Comparison of ENCODE assay signal across 24 mouse cellular contexts in genomic region chr12:90733721-90734120, GRCm38 (mm10). TPM values are rescaled to one million over a fixed set of nuclear protein-coding genes. Genes with fewer than 3 reads are reported as not detected.
"Had no signal": no experiment of that assay in that cellular context is flagged by ENCODE, and none has a peak within 500 bp of the region (broad histone marks: within the 10 kb centered on the region; RNA-seq: fewer than 3 reads in every experiment).

No protein-coding gene starts in this region.

- H3K27ac ChIP-seq: kidney, postnatal 0 days; limb, embryonic 10.5 days; limb, embryonic 13.5 days; liver, embryonic 12.5 days; liver, embryonic 15.5 days; lung, embryonic 15.5 days; midbrain, embryonic 10.5 days; midbrain, embryonic 13.5 days; neural tube, embryonic 13.5 days; stomach, embryonic 15.5 days had no signal

- H3K36me3 ChIP-seq: limb, embryonic 10.5 days; limb, embryonic 13.5 days; liver, embryonic 12.5 days; liver, embryonic 15.5 days; lung, embryonic 15.5 days; midbrain, embryonic 10.5 days; midbrain, embryonic 13.5 days; neural tube, embryonic 13.5 days; stomach, embryonic 15.5 days had no signal

- DNase-seq: kidney, adult 2 months; kidney, postnatal 25 days; liver; lung, adult 18-20 months; lung, postnatal 10 days; lung, postnatal 36 days; retina, postnatal 1 day; right cerebral cortex, postnatal 25 days; spleen, adult 18-20 months; thymus, postnatal 25 days had no signal

- H3K4me1 ChIP-seq: liver, embryonic 12.5 days; liver, embryonic 15.5 days; neural tube, embryonic 13.5 days; stomach, embryonic 15.5 days had no signal

- H3K27me3 ChIP-seq: limb, embryonic 13.5 days; liver, embryonic 12.5 days; liver, embryonic 15.5 days; lung, embryonic 15.5 days; stomach, embryonic 15.5 days had no signal

- H3K9me3 ChIP-seq: limb, embryonic 10.5 days; limb, embryonic 13.5 days; liver, embryonic 12.5 days; liver, embryonic 15.5 days; lung, embryonic 15.5 days; midbrain, embryonic 10.5 days; midbrain, embryonic 13.5 days; neural tube, embryonic 13.5 days; stomach, embryonic 15.5 days had no signal

- H3K4me3 ChIP-seq: limb, embryonic 10.5 days; limb, embryonic 13.5 days; liver, embryonic 12.5 days; liver, embryonic 15.5 days; lung, embryonic 15.5 days; megakaryocyte, embryonic 14.5 days; midbrain, embryonic 10.5 days; midbrain, embryonic 13.5 days; myocyte; neural tube, embryonic 13.5 days; stomach, embryonic 15.5 days had no signal

RNA-seq across cellular contexts. Expression of gene Dio2, which starts 4.5 kb away (rescaled TPM):
- total RNA-seq: monocyte, adult 5-6 weeks; neutrophil, adult 5-6 weeks had no signal
- polyA plus RNA-seq: limb, embryonic 10.5 days had no signal
